Comparison of ENCODE assay signal across 23 mouse cellular contexts in genomic region chr17:12904349-12904748, GRCm38 (mm10). TPM values are rescaled to one million over a fixed set of nuclear protein-coding genes. Genes with fewer than 3 reads are reported as not detected.
DNase-seq lines count a peak whose midpoint lies in the region; ATAC-seq and TF ChIP-seq lines count a peak whose summit lies in the region.
"Had no signal": no experiment of that assay in that cellular context is flagged by ENCODE, and none has a peak within 500 bp of the region (broad histone marks: within the 10 kb centered on the region; RNA-seq: fewer than 3 reads in every experiment).

No protein-coding gene starts in this region.

- no peak overlapping the region for H3K4me2 ChIP-seq in limb, embryonic 12.5 days
- no peak overlapping the region for H3K4me2 ChIP-seq in heart, embryonic 11.5 days
- H3K4me2 ChIP-seq: embryonic facial prominence, embryonic 15.5 days; heart, embryonic 12.5 days; hindbrain, embryonic 15.5 days had no signal

- no peaks in the 10 kb centered on the region for H3K9me3 ChIP-seq in limb, embryonic 12.5 days
- H3K9me3 ChIP-seq in limb, embryonic 10.5 days (replicated peaks): no peaks in the 10 kb centered on the region
- no peaks in the 10 kb centered on the region for H3K9me3 ChIP-seq in heart, embryonic 11.5 days (replicated peaks; ENCODE audit: control insufficient read depth, low read length)
- H3K9me3 ChIP-seq: embryonic facial prominence, embryonic 15.5 days; heart, embryonic 12.5 days; hindbrain, embryonic 15.5 days had no signal

- WGBS in limb, embryonic 12.5 days: 58% methylated on average over 1 of the region's 1 CpGs
- 75% methylated on average over 1 of the region's 1 CpGs for WGBS in limb, embryonic 10.5 days
- 82% methylated on average over 1 of the region's 1 CpGs for WGBS in heart, embryonic 11.5 days (ENCODE audit: insufficient replicate concordance)

- no peak for DNase-seq in limb, embryonic 10.5 days (ENCODE audit: low spot score)
- DNase-seq in ovary, postnatal 14 days (ENCODE audit: low spot score): no peak
- DNase-seq: adrenal gland, adult 2 months; cerebellum, adult 11-12 months; cerebellum, adult 9-10 months; cerebellum, postnatal 25 days; gastrocnemius, postnatal 14 days; heart, adult 2 months had no signal

- H3K9ac ChIP-seq in limb, embryonic 12.5 days (replicated peaks): no peak overlapping the region
- no peak overlapping the region for H3K9ac ChIP-seq in heart, embryonic 11.5 days (ENCODE audit: low read depth, low read length)
- H3K9ac ChIP-seq: embryonic facial prominence, embryonic 15.5 days; forebrain, postnatal 0 days; heart, embryonic 12.5 days; hindbrain, embryonic 15.5 days had no signal

- peaks cover 44% of the 10 kb centered on the region; the same call in 1 of the 2 replicates for H3K36me3 ChIP-seq in limb, embryonic 12.5 days
- H3K36me3 ChIP-seq in limb, embryonic 10.5 days: peaks cover 58% of the 10 kb centered on the region
- H3K36me3 ChIP-seq in heart, embryonic 11.5 days (ENCODE audit: control insufficient read depth, insufficient read depth, low read length): peaks cover 17% of the 10 kb centered on the region; the same call in 1 of the 2 replicates

- no peak overlapping the region for H3K4me3 ChIP-seq in limb, embryonic 12.5 days (replicated peaks)
- no peak overlapping the region for H3K4me3 ChIP-seq in limb, embryonic 10.5 days
- H3K4me3 ChIP-seq in bone marrow macrophage, adult 2 months (ENCODE audit: insufficient read depth, low read length): no peak overlapping the region
- no peak overlapping the region for H3K4me3 ChIP-seq in heart, embryonic 11.5 days (ENCODE audit: low read depth, low read length)
- H3K4me3 ChIP-seq: embryonic facial prominence, embryonic 15.5 days; erythroblast, embryonic 14.5 days; heart, adult 2 months; heart, embryonic 12.5 days; hindbrain, embryonic 15.5 days had no signal

- no peak for TF ChIP-seq CTCF in bone marrow macrophage, adult 2 months (IDR thresholded peaks at IDR 0.05; ENCODE audit: low read depth, low read length)

- H3K27me3 ChIP-seq in limb, embryonic 12.5 days: no peaks in the 10 kb centered on the region
- no peaks in the 10 kb centered on the region for H3K27me3 ChIP-seq in limb, embryonic 10.5 days (ENCODE audit: low read depth, poor library complexity, severe bottlenecking)
- no peaks in the 10 kb centered on the region for H3K27me3 ChIP-seq in heart, embryonic 11.5 days (ENCODE audit: control insufficient read depth, insufficient read depth, low read length)
- H3K27me3 ChIP-seq: embryonic facial prominence, embryonic 15.5 days; heart, embryonic 12.5 days; hindbrain, embryonic 15.5 days had no signal

- no peak for TF ChIP-seq POLR2A in bone marrow macrophage, adult 2 months (IDR thresholded peaks at IDR 0.05; ENCODE audit: borderline replicate concordance, low read depth, low read length)

- H3K27ac ChIP-seq in limb, embryonic 12.5 days: peak overlapping the region; percentile 73
- H3K27ac ChIP-seq in limb, embryonic 10.5 days: no peak overlapping the region
- peak overlapping the region; percentile 46; the same call in 1 of the 2 replicates for H3K27ac ChIP-seq in bone marrow macrophage, adult 2 months (ENCODE audit: insufficient read depth, low read depth, low read length)
- no peak overlapping the region for H3K27ac ChIP-seq in heart, embryonic 11.5 days (ENCODE audit: low read depth, low read length)
- H3K27ac ChIP-seq: heart, adult 2 months; hindbrain, embryonic 15.5 days had no signal

- H3K4me1 ChIP-seq in limb, embryonic 12.5 days (replicated peaks): peaks cover 9% of the 10 kb centered on the region
- peaks cover 5% of the 10 kb centered on the region; the same call in 1 of the 2 replicates for H3K4me1 ChIP-seq in limb, embryonic 10.5 days
- H3K4me1 ChIP-seq in bone marrow macrophage, adult 2 months (ENCODE audit: control insufficient read depth, insufficient read depth, low read length): peaks cover 3% of the 10 kb centered on the region
- H3K4me1 ChIP-seq in heart, embryonic 11.5 days (ENCODE audit: control insufficient read depth, insufficient read depth, low read length): no peaks in the 10 kb centered on the region
- H3K4me1 ChIP-seq: heart, embryonic 12.5 days; hindbrain, embryonic 15.5 days had no signal

- no peak for ATAC-seq in limb, embryonic 12.5 days (ENCODE audit: insufficient number of reproducible peaks, insufficient read depth, low FRiP score, low TSS enrichment, low read depth)
- ATAC-seq in hematopoietic stem cell, adult 5-6 weeks (replicated peaks in 1 of 2; ENCODE audit: insufficient read depth in 1 of 2, low FRiP score in 2 of 2, low TSS enrichment in 1 of 2, low read depth in 1 of 2, poor library complexity in 2 of 2, severe bottlenecking in 2 of 2): peak; percentile 68 to 75
- ATAC-seq in heart, embryonic 11.5 days (replicated peaks; ENCODE audit: insufficient number of reproducible peaks, low FRiP score, low TSS enrichment): no peak
- ATAC-seq: forebrain, postnatal 0 days had no signal

RNA-seq across cellular contexts. Expression of gene Pnldc1, which starts 5.7 kb away (rescaled TPM):
- 2.9 and 3.6 TPM in 2 replicates for polyA plus RNA-seq in limb, embryonic 12.5 days (2016; fragmentation: Nextera tagmentation; extraction: Ambion mirVana)
- 2.0 and 2.3 TPM in 2 replicates for polyA plus RNA-seq in limb, embryonic 10.5 days (2016; fragmentation: Nextera tagmentation; extraction: Ambion mirVana)
- polyA plus RNA-seq in bone marrow macrophage, adult 2 months (2012; ENCODE audit: insufficient read depth, insufficient read length, missing spikeins): 0.68 TPM in 1 of 2 replicates, not detected in the other
- not detected in 2 replicates for total RNA-seq in hematopoietic stem cell, adult 5-6 weeks (2017)
- 1.2 and 1.7 TPM in 2 replicates for polyA plus RNA-seq in heart, embryonic 11.5 days (2014; fragmentation: Nextera tagmentation; extraction: Ambion mirVana)

RNA-seq across cellular contexts. Expression of gene Tcp1, which starts 11.2 kb away (rescaled TPM):
- 497 and 531 TPM in 2 replicates for polyA plus RNA-seq in limb, embryonic 12.5 days (2016; fragmentation: Nextera tagmentation; extraction: Ambion mirVana)
- 538 and 581 TPM in 2 replicates for polyA plus RNA-seq in limb, embryonic 10.5 days (2016; fragmentation: Nextera tagmentation; extraction: Ambion mirVana)
- 124 and 133 TPM in 2 replicates for polyA plus RNA-seq in bone marrow macrophage, adult 2 months (2012; ENCODE audit: insufficient read depth, insufficient read length, missing spikeins)
- 769 and 1,091 TPM in 2 replicates for total RNA-seq in hematopoietic stem cell, adult 5-6 weeks (2017)
- polyA plus RNA-seq in heart, embryonic 11.5 days (2014; fragmentation: Nextera tagmentation; extraction: Ambion mirVana): 440 and 445 TPM in 2 replicates

RNA-seq across cellular contexts. Expression of gene Mrpl18, which starts 11.8 kb away (rescaled TPM):
- polyA plus RNA-seq in limb, embryonic 12.5 days (2016; fragmentation: Nextera tagmentation; extraction: Ambion mirVana): 172 and 174 TPM in 2 replicates
- polyA plus RNA-seq in limb, embryonic 10.5 days (2016; fragmentation: Nextera tagmentation; extraction: Ambion mirVana): 200 and 227 TPM in 2 replicates
- 44.7 and 49.5 TPM in 2 replicates for polyA plus RNA-seq in bone marrow macrophage, adult 2 months (2012; ENCODE audit: insufficient read depth, insufficient read length, missing spikeins)
- 129 and 167 TPM in 2 replicates for total RNA-seq in hematopoietic stem cell, adult 5-6 weeks (2017)
- polyA plus RNA-seq in heart, embryonic 11.5 days (2014; fragmentation: Nextera tagmentation; extraction: Ambion mirVana): 196 and 205 TPM in 2 replicates

RNA-seq across cellular contexts. Expression of gene Mrgprh, which starts 28.5 kb away (rescaled TPM):
- polyA plus RNA-seq in limb, embryonic 12.5 days (2016; fragmentation: Nextera tagmentation; extraction: Ambion mirVana): 0.18 TPM in 1 of 2 replicates, not detected in the other
- 0.09 TPM in 1 of 2 replicates, not detected in the other for polyA plus RNA-seq in limb, embryonic 10.5 days (2016; fragmentation: Nextera tagmentation; extraction: Ambion mirVana)
- not detected in 2 replicates for polyA plus RNA-seq in bone marrow macrophage, adult 2 months (2012; ENCODE audit: insufficient read depth, insufficient read length, missing spikeins)
- not detected in 2 replicates for total RNA-seq in hematopoietic stem cell, adult 5-6 weeks (2017)
- polyA plus RNA-seq in heart, embryonic 11.5 days (2014; fragmentation: Nextera tagmentation; extraction: Ambion mirVana): 0.10 and 0.25 TPM in 2 replicates
- total RNA-seq: ES-E14; forebrain, postnatal 0 days had no signal
- polyA plus RNA-seq: adrenal gland, adult 2 months; erythroblast, embryonic 14.5 days; forebrain, embryonic 11.5 days; forebrain, postnatal 0 days; heart, embryonic 12.5 days; heart, embryonic 16.5 days; hindbrain, embryonic 11.5 days; hindbrain, embryonic 15.5 days had no signal

RNA-seq across cellular contexts. Expression of gene Acat3, which starts 36.1 kb away (rescaled TPM):
- polyA plus RNA-seq in limb, embryonic 12.5 days (2016; fragmentation: Nextera tagmentation; extraction: Ambion mirVana): 0.53 and 1.6 TPM in 2 replicates
- 0.98 and 1.3 TPM in 2 replicates for polyA plus RNA-seq in limb, embryonic 10.5 days (2016; fragmentation: Nextera tagmentation; extraction: Ambion mirVana)
- polyA plus RNA-seq in bone marrow macrophage, adult 2 months (2012; ENCODE audit: insufficient read depth, insufficient read length, missing spikeins): not detected in 2 replicates
- 0.44 and 1.3 TPM in 2 replicates for total RNA-seq in hematopoietic stem cell, adult 5-6 weeks (2017)
- 0.13 and 0.70 TPM in 2 replicates for polyA plus RNA-seq in heart, embryonic 11.5 days (2014; fragmentation: Nextera tagmentation; extraction: Ambion mirVana)
- total RNA-seq: gastrocnemius, adult 18-20 months; gastrocnemius, postnatal 14 days; heart, adult 2 months; heart, postnatal 25 days had no signal

Comparison
In these comparisons a context has a peak if more than half of its experiments do, and no peak if none do; other contexts are left out.
1. H3K27ac ChIP-seq: peak in limb, embryonic 12.5 days (single experiment) and bone marrow macrophage, adult 2 months (single experiment); none in limb, embryonic 10.5 days (single experiment) and heart, embryonic 11.5 days (single experiment).
2. ATAC-seq: peak in hematopoietic stem cell, adult 5-6 weeks (2 of 2); none in limb, embryonic 12.5 days (single experiment) and heart, embryonic 11.5 days (single experiment).